Comparison of ENCODE assay signal across 8 mouse cellular contexts in genomic region chr8:44980030-44980429, GRCm38 (mm10). TPM values are rescaled to one million over a fixed set of nuclear protein-coding genes. Genes with fewer than 3 reads are reported as not detected.
DNase-seq lines count a peak whose midpoint lies in the region; ATAC-seq and TF ChIP-seq lines count a peak whose summit lies in the region.

No protein-coding gene starts in this region.

- H3K4me2 ChIP-seq in liver, embryonic 12.5 days: no peak overlapping the region
- H3K4me2 ChIP-seq in hindbrain, embryonic 11.5 days (replicated peaks; ENCODE audit: low read depth, low read length): no peak overlapping the region

- H3K9me3 ChIP-seq in liver, embryonic 12.5 days (replicated peaks): no peaks in the 10 kb centered on the region
- H3K9me3 ChIP-seq in hindbrain, embryonic 11.5 days (ENCODE audit: control insufficient read depth, low read length): no peaks in the 10 kb centered on the region
- H3K9me3 ChIP-seq in midbrain, embryonic 10.5 days (replicated peaks): no peaks in the 10 kb centered on the region

- peak; percentile 37 for TF ChIP-seq POLR2A in testis, adult 2 months (IDR thresholded peaks at IDR 0.05; ENCODE audit: control insufficient read depth, low read depth, low read length)

- no peak overlapping the region for H3K27ac ChIP-seq in liver, embryonic 12.5 days
- no peak overlapping the region for H3K27ac ChIP-seq in hindbrain, embryonic 11.5 days (ENCODE audit: low read depth, low read length)
- H3K27ac ChIP-seq in midbrain, embryonic 10.5 days (replicated peaks): peak overlapping the region; percentile 61
- peak overlapping the region; percentile 70 for H3K27ac ChIP-seq in testis, adult 2 months (ENCODE audit: control insufficient read depth, insufficient read depth, low read depth, low read length)

- peak; percentile 12 for DNase-seq in liver
- peak; percentile 52 to 54 for DNase-seq in frontal cortex, postnatal 10 days (ENCODE audit: low spot score in 2 of 2)
- DNase-seq in hindbrain, embryonic 11.5 days (ENCODE audit: low spot score): no peak
- DNase-seq in layer of hippocampus, postnatal 10 days (ENCODE audit: low spot score in 2 of 2): peak; percentile 43 to 56
- no peak for DNase-seq in midbrain, embryonic 10.5 days (ENCODE audit: low spot score)

- H3K4me3 ChIP-seq in liver, embryonic 12.5 days: no peak overlapping the region
- no peak overlapping the region for H3K4me3 ChIP-seq in hindbrain, embryonic 11.5 days (ENCODE audit: low read depth, low read length)
- no peak overlapping the region for H3K4me3 ChIP-seq in midbrain, embryonic 10.5 days
- H3K4me3 ChIP-seq in testis, adult 2 months (ENCODE audit: control insufficient read depth, low read depth, low read length): no peak overlapping the region

- H3K4me1 ChIP-seq in liver, embryonic 12.5 days: 0 out of 2 replicates have a peak, but pooled peaks cover under 1% of the 10 kb centered on the region
- H3K4me1 ChIP-seq in hindbrain, embryonic 11.5 days (replicated peaks; ENCODE audit: control insufficient read depth, insufficient read depth, low read length): no peaks in the 10 kb centered on the region
- H3K4me1 ChIP-seq in midbrain, embryonic 10.5 days: peaks cover 53% of the 10 kb centered on the region
- H3K4me1 ChIP-seq in testis, adult 2 months (ENCODE audit: control insufficient read depth, insufficient read depth, low read length): peaks cover 5% of the 10 kb centered on the region; the same call in 1 of the 2 replicates

- H3K36me3 ChIP-seq in liver, embryonic 12.5 days: no peaks in the 10 kb centered on the region
- no peaks in the 10 kb centered on the region for H3K36me3 ChIP-seq in hindbrain, embryonic 11.5 days (ENCODE audit: control insufficient read depth, insufficient read depth, low read length)
- peaks cover 7% of the 10 kb centered on the region; the same call in 1 of the 2 replicates for H3K36me3 ChIP-seq in midbrain, embryonic 10.5 days
- no peaks in the 10 kb centered on the region for H3K36me3 ChIP-seq in testis, adult 2 months (ENCODE audit: control insufficient read depth, insufficient read depth, low read length)

- ATAC-seq in liver, embryonic 12.5 days: no peak
- peak; percentile 55; the same call in 1 of the 2 replicates for ATAC-seq in hindbrain, embryonic 11.5 days (ENCODE audit: low FRiP score)
- ATAC-seq in granulocyte monocyte progenitor cell, adult 5-6 weeks (replicated peaks; ENCODE audit: poor library complexity, severe bottlenecking): no peak

- H3K27me3 ChIP-seq in liver, embryonic 12.5 days (replicated peaks): no peaks in the 10 kb centered on the region
- H3K27me3 ChIP-seq in hindbrain, embryonic 11.5 days (ENCODE audit: control insufficient read depth, insufficient read depth, low read length): no peaks in the 10 kb centered on the region
- no peaks in the 10 kb centered on the region for H3K27me3 ChIP-seq in midbrain, embryonic 10.5 days (ENCODE audit: low read depth, poor library complexity, severe bottlenecking)
- H3K27me3 ChIP-seq in testis, adult 2 months (ENCODE audit: control insufficient read depth, insufficient read depth, low read length): no peaks in the 10 kb centered on the region

- 78% methylated on average over 12 of the region's 12 CpGs for WGBS in liver, embryonic 12.5 days (ENCODE audit: insufficient replicate concordance)
- 50% methylated on average over 12 of the region's 12 CpGs for WGBS in hindbrain, embryonic 11.5 days
- 50% methylated on average over 12 of the region's 12 CpGs for WGBS in midbrain, embryonic 10.5 days

- no peak for TF ChIP-seq CTCF in testis, adult 2 months (IDR thresholded peaks at IDR 0.05; ENCODE audit: control insufficient read depth, insufficient read depth, insufficient replicate concordance, low read depth, low read length)

- H3K9ac ChIP-seq in liver, embryonic 12.5 days: no peak overlapping the region
- H3K9ac ChIP-seq in hindbrain, embryonic 11.5 days (ENCODE audit: low read depth, low read length): no peak overlapping the region

RNA-seq across cellular contexts. Expression of gene Fat1, which starts 44.8 kb away (rescaled TPM):
- 1.8 TPM in 2 replicates for polyA plus RNA-seq in liver, embryonic 12.5 days (2016; fragmentation: Nextera tagmentation; extraction: Ambion mirVana)
- 26.3 and 33.5 TPM in 2 replicates for polyA plus RNA-seq in hindbrain, embryonic 11.5 days (2014; fragmentation: Nextera tagmentation; extraction: Ambion mirVana)
- 10 to 100 TPM; 43.1 to 43.4 TPM for total RNA-seq in layer of hippocampus, postnatal 10 days (2021)
- polyA plus RNA-seq in midbrain, embryonic 10.5 days (2016; fragmentation: Nextera tagmentation; extraction: Ambion mirVana): 13.2 and 15.6 TPM in 2 replicates
- 9.1 and 10.4 TPM in 2 replicates for polyA plus RNA-seq in testis, adult 2 months (2012; rRNA removed)
- total RNA-seq in granulocyte monocyte progenitor cell, adult 5-6 weeks (2014; fragmentation: Nextera tagmentation): not detected in 2 replicates
- total RNA-seq in granulocyte monocyte progenitor cell, adult 5-6 weeks (2017): not detected in 2 replicates

Comparison
In these comparisons a context has a peak if more than half of its experiments do, and no peak if none do; other contexts are left out.
1. DNase-seq: peak in liver (single experiment), frontal cortex, postnatal 10 days (2 of 2) and layer of hippocampus, postnatal 10 days (2 of 2); none in hindbrain, embryonic 11.5 days (single experiment) and midbrain, embryonic 10.5 days (single experiment).
2. H3K27ac ChIP-seq: peak in midbrain, embryonic 10.5 days (single experiment) and testis, adult 2 months (single experiment); none in liver, embryonic 12.5 days (single experiment) and hindbrain, embryonic 11.5 days (single experiment).